Mouse (Mus musculus) hindbrain, embryonic 12.5 days (tissue): Measurements from ENCODE around the gene Rnf167. TPM values are rescaled to one million over a fixed set of nuclear protein-coding genes. Genes with fewer than 3 reads are reported as not detected.

Experiments used
- ATAC-seq: fragments of 200-750 bp; cut with Nextera tagmentation; 2 replicates; pipeline ENCODE4 v1.8.0; 2017; ENCODE audit warnings: moderate TSS enrichment; ENCODE audit not compliant: low FRiP score
- H3K27ac ChIP-seq: fragments of 300-500 bp; sonication (generic); 2 replicates; pipeline ENCODE4 v1.5.1; 2016; ENCODE audit warnings: mild to moderate bottlenecking
- H3K27me3 ChIP-seq: fragments of 300-500 bp; sonication (generic); 2 replicates; pipeline ENCODE4 v1.6.1; 2016; ENCODE audit warnings: mild to moderate bottlenecking
- H3K36me3 ChIP-seq: fragments of 300-500 bp; sonication (generic); 2 replicates; pipeline ENCODE4 v1.6.1; 2016; ENCODE audit warnings: mild to moderate bottlenecking
- H3K4me1 ChIP-seq: fragments of 300-500 bp; sonication (generic); 2 replicates; pipeline ENCODE4 v1.6.1; 2016
- H3K4me2 ChIP-seq: fragments of 300-500 bp; sonication (generic); replicated peaks from 2 replicates; pipeline ENCODE4 v1.6.1; 2016; ENCODE audit warnings: mild to moderate bottlenecking
- H3K4me3 ChIP-seq: fragments of 300-500 bp; sonication (generic); 2 replicates; pipeline ENCODE4 v1.5.1; 2016; ENCODE audit warnings: mild to moderate bottlenecking
- H3K9ac ChIP-seq: fragments of 300-500 bp; sonication (generic); 2 replicates; pipeline ENCODE4 v1.6.1; 2016; ENCODE audit warnings: mild to moderate bottlenecking, moderate library complexity
- H3K9me3 ChIP-seq: fragments of 300-500 bp; sonication (generic); replicated peaks from 2 replicates; pipeline ENCODE4 v1.6.1; 2016; ENCODE audit warnings: mild to moderate bottlenecking
- WGBS: fragments of 180-500 bp; shearing (Covaris S2); methylation state at CpG from one replicate; pipeline ENCODE4 v1.1.7; 2016; 5-methylcytosine and 5-hydroxymethylcytosine counted together
- polyA plus RNA-seq: library from polyadenylated mRNA; unstranded; fragments of >200 nt; fragmentation: Nextera tagmentation; extraction: Ambion mirVana; gene quantifications from 2 replicates; pipeline ENCODE4 v1.2.1, GENCODE M21; 2016

The Rnf167 gene
- polyA plus RNA-seq, 1 experiment from 2014 or later = 96.0 TPM

DNA sequence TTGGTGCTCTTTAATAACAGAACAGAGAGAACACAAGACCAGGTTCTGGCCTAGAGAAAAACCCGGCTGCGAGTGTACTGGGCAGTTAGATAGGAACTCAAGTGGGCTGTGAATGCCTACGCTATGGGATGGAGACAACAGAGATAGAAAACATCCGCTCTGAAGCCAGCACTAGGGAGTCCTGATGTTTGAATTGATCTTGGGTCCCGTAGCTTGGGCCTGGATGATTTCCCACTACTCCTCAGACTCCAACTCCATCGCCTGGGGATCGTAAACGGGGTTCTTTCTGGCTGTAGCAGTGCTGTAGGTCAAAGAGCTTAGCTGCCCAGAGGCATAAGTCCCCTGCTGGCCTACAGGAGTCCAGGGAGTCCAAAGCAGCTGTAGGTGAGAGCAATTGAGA lies 41.3 kb downstream of the Rnf167 start:
- Histone ChIP-seq H3K27me3 (peaks cover 3% of the 10 kb centered on the region; the same call in 1 of the 2 replicates), H3K4me1 (peaks cover 19% of the 10 kb centered on the region), H3K27ac (peak overlapping the region; percentile 83), H3K36me3 (peaks cover 19% of the 10 kb centered on the region), H3K4me3 (peak overlapping the region; percentile 91), H3K9me3 (no peaks in the 10 kb centered on the region), H3K4me2 (peak overlapping the region; percentile 79), H3K9ac (peak overlapping the region; percentile 87)
- ATAC-seq = peak; percentile 19; the same call in 1 of the 2 replicates
- 8% methylated on average over 8 of the region's 8 CpGs for WGBS

DNA sequence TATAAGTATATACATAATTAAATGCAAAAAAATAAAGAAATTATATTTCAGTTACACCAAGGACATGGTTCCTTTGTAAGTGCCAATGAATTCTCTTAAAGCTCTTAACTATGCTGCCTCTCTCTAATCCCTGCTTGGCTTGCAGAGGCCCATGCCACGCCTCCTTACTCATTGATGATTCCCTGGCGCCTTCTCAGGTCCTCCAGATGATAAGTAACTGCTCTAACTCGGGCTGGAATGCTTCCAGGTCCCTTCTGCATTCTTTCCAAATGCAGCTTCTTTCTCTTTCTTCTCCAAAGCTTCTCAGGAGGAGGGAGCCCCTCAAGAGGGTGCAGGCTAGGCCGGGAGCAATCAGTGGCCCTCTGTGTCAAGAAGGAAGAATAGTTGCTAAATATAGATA lies 42.5 kb downstream of the Rnf167 start:
- Histone ChIP-seq H3K27me3 (peaks cover 3% of the 10 kb centered on the region; the same call in 1 of the 2 replicates), H3K9me3 (no peaks in the 10 kb centered on the region), H3K27ac (no peak overlapping the region), H3K9ac (no peak overlapping the region), H3K4me1 (peaks cover 19% of the 10 kb centered on the region), H3K36me3 (0 out of 2 replicates have a peak, but pooled peaks cover 7% of the 10 kb centered on the region), H3K4me2 (no peak overlapping the region), H3K4me3 (no peak overlapping the region)
- no peak for ATAC-seq
- 59% methylated on average over 4 of the region's 4 CpGs for WGBS

DNA sequence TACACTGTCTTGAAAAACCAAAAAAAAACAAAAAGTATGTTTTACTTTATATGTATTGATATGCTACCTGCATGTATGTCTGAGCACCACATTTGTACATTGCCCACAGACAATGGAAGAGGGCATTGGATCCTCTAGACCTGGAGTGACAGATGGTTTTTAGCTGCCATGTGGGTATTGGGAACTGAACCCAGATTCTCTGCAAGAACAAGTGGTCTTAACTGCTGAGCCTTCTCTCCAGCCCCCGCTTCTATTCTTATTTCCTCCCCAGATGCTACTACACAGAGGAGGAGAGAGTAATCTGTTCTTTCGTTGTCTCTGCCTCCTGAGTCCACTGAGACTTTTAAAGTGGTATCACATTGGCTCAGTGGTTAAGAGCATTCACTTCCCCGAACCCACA lies 46.5 kb downstream of the Rnf167 start:
- no peak for ATAC-seq
- Histone ChIP-seq H3K9ac (no peak overlapping the region), H3K36me3 (no peaks in the 10 kb centered on the region), H3K4me3 (no peak overlapping the region), H3K27me3 (peaks cover 3% of the 10 kb centered on the region; the same call in 1 of the 2 replicates), H3K9me3 (no peaks in the 10 kb centered on the region), H3K4me2 (no peak overlapping the region), H3K4me1 (peaks cover 4% of the 10 kb centered on the region), H3K27ac (no peak overlapping the region)
- 68% methylated on average over 3 of the region's 3 CpGs for WGBS

- H3K27ac ChIP-seq = no peak overlapping the region
- no peaks in the 10 kb centered on the region for H3K9me3 ChIP-seq
- 71% methylated on average over 3 of the region's 3 CpGs for WGBS
- H3K9ac ChIP-seq = no peak overlapping the region
- H3K4me2 ChIP-seq = no peak overlapping the region
- no peak for ATAC-seq
- H3K27me3 ChIP-seq = no peaks in the 10 kb centered on the region
- peaks cover 21% of the 10 kb centered on the region for H3K4me1 ChIP-seq
- H3K4me3 ChIP-seq = no peak overlapping the region
- no peaks in the 10 kb centered on the region for H3K36me3 ChIP-seq
Measured at GRCm38 (mm10) chr11:70697376-70697775, 50.3 kb downstream of the Rnf167 start.

DNA sequence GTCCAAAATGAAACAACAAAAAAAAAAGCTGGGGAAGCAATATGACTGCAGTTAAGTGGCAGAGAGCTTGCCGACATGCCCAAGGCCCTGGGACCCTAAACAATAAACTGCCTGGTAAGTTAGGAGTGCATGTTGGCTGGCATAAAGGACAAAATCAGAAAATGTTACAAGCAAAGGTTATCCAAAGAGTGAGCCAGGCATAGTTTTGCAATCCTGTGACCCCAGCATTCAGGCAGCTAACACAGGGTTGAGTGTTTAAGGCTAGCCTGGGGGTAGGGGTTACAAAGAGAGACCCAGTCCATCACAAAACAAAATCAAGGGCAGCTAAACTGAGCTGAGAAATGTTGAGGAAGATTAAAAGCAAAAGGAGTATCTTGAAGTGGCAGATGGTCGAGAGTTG lies 52.0 kb downstream of the Rnf167 start:
- H3K4me3 ChIP-seq = no peak overlapping the region

DNA sequence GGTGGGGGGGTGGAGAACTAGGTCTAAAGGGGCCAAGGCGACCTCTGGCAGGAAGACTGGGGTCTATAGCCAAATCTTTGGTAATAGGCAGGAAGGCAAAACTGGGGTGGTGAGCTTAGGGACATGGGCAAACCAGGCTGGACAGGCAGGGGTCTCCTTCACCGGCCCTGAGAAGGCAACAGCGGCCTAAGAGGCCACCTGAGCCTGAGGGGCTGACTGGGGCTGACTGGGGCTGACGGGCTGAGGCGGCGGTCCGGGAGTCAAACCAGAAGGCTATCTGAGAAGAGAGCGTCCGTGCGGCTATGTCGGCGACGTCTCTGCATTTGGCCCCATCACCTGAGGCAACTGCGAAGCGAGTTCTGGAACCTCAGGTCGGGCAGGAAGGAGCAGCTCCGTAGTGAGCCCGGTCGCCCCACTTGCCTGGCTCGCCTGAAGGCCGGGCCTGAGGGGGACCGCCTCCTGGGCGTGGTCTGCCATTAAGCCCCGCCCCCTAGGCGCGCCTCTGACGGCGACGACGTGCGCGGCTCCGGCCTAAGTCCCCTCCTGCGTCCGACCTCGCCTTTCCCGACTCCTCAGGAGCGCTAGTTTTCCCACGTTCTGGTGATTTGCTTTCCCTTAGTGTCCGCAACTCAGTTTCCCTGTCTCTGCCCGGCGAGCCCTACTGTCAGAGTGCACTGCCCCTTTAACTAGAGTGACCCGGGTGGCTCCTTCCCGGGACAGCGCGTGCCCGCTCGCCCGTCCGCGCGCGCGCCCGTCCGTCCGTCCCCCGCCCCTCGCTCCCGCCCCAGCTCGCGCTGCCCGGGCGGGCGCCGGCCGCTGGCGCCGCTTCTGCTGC lies 52.9 kb downstream of the Rnf167 start, which contains the start of the genes Inca1 and Kif1c:
TSS of gene Inca1 (minus strand) at position 434 of the 835 bp plus-strand sequence.
TSS of gene Kif1c (plus strand) at position 827 of the 835 bp plus-strand sequence.
- H3K27me3 ChIP-seq = no peaks in the 10 kb centered on the region
- peak within 1 kb of the TSS; percentile 89 for H3K27ac ChIP-seq
- H3K4me3 ChIP-seq = peak within 1 kb of the TSS; percentile 91
- H3K9me3 ChIP-seq = no peaks in the 10 kb centered on the region
- H3K36me3 ChIP-seq = peaks cover 12% of the 10 kb centered on the region
- peak within 1 kb of the TSS; percentile 91 for H3K9ac ChIP-seq
- peak; percentile 96 for ATAC-seq
- peaks cover 27% of the 10 kb centered on the region for H3K4me1 ChIP-seq
- H3K4me2 ChIP-seq = peak within 1 kb of the TSS; percentile 74
- WGBS = under 1% methylated on average over 69 of the region's 69 CpGs

More for the DNA sequence above, 52.0 kb downstream of the Rnf167 start:
- WGBS = 79% methylated on average over 2 of the region's 2 CpGs
- Histone ChIP-seq H3K4me1 (peaks cover 27% of the 10 kb centered on the region), H3K27ac (no peak overlapping the region), H3K36me3 (peaks cover 3% of the 10 kb centered on the region; the same call in 1 of the 2 replicates), H3K9ac (no peak overlapping the region), H3K4me2 (no peak overlapping the region), H3K9me3 (no peaks in the 10 kb centered on the region), H3K27me3 (no peaks in the 10 kb centered on the region)
- no peak for ATAC-seq

DNA sequence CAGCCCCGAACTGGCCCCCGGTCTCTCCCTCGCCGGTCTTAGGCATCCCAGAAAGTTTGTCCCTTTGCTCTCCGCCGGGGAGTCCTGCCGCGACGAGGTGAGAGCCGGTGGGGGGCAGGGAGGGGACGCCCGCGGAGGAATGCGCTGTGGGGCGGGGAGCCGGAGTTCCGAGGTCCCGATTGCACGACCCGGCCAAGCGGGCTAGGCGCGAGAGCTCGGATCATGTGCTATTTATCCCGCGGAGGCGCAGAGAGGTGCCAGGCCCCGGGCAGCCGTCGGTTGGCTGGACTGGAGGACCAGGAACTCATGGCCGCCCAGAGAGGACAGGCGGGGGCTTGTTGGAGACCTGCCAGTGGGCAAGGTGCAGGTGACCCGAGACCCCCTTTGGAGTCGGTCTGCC lies 53.6 kb downstream of the Rnf167 start:
- Histone ChIP-seq H3K27me3 (no peaks in the 10 kb centered on the region), H3K9ac (peak overlapping the region; percentile 91), H3K27ac (peak overlapping the region; percentile 89), H3K4me3 (peak overlapping the region; percentile 91), H3K4me1 (peaks cover 27% of the 10 kb centered on the region), H3K36me3 (peaks cover 18% of the 10 kb centered on the region), H3K9me3 (no peaks in the 10 kb centered on the region), H3K4me2 (peak overlapping the region; percentile 74)
- under 1% methylated on average over 32 of the region's 34 CpGs for WGBS
- ATAC-seq = peak; percentile 55

Other genes with a start within 250 kb of the Rnf167 start
- 40.2 and 40.4 TPM in 2 replicates for gene Pelp1, start 237.2 kb upstream of the Rnf167 start, polyA plus RNA-seq
- 36.5 and 36.8 TPM in 2 replicates for gene Arrb2, start 214.6 kb upstream of the Rnf167 start, polyA plus RNA-seq
- gene Med11, start 195.3 kb upstream of the Rnf167 start, polyA plus RNA-seq = 32.7 and 36.1 TPM in 2 replicates
- 0.60 and 1.1 TPM in 2 replicates for gene Zmynd15, start 187.8 kb upstream of the Rnf167 start, polyA plus RNA-seq
- 2.0 and 2.1 TPM in 2 replicates for gene Cxcl16, start 187.3 kb upstream of the Rnf167 start, polyA plus RNA-seq
- gene Tm4sf5, start 142.0 kb upstream of the Rnf167 start, polyA plus RNA-seq = 0.36 TPM in 1 of 2 replicates, not detected in the other
- 0.34 TPM in 1 of 2 replicates, not detected in the other for gene Vmo1, start 132.6 kb upstream of the Rnf167 start, polyA plus RNA-seq
- 0.36 TPM in 1 of 2 replicates, not detected in the other for gene Gltpd2, start 128.0 kb upstream of the Rnf167 start, polyA plus RNA-seq
- gene Psmb6, start 121.9 kb upstream of the Rnf167 start, polyA plus RNA-seq = 679 and 744 TPM in 2 replicates
- gene Gm40193, start 114.3 kb upstream of the Rnf167 start, polyA plus RNA-seq = not detected in 2 replicates
- 7.2 and 7.8 TPM in 2 replicates for gene Pld2, start 107.2 kb upstream of the Rnf167 start, polyA plus RNA-seq
- 17.3 and 19.1 TPM in 2 replicates for gene Mink1, start 84.4 kb upstream of the Rnf167 start, polyA plus RNA-seq
- not detected in 2 replicates for gene 4930544D05Rik, start 31.4 kb upstream of the Rnf167 start, polyA plus RNA-seq
- gene Chrne, start 28.0 kb upstream of the Rnf167 start, polyA plus RNA-seq = not detected in 2 replicates
- 0.10 and 0.38 TPM in 2 replicates for gene Gp1ba, start 8.1 kb upstream of the Rnf167 start, polyA plus RNA-seq
- gene Slc25a11, start 244 bp downstream of the Rnf167 start, polyA plus RNA-seq = 145 and 148 TPM in 2 replicates
- 1,190 and 1,267 TPM in 2 replicates for gene Pfn1, start 7.4 kb downstream of the Rnf167 start, polyA plus RNA-seq
- gene Eno3, start 10.0 kb downstream of the Rnf167 start, polyA plus RNA-seq = 14.9 and 18.5 TPM in 2 replicates
- gene Spag7, start 22.2 kb downstream of the Rnf167 start, polyA plus RNA-seq = 143 and 144 TPM in 2 replicates
- gene Camta2, start 40.9 kb downstream of the Rnf167 start, polyA plus RNA-seq = 15.2 and 15.7 TPM in 2 replicates
- gene Inca1, start 52.9 kb downstream of the Rnf167 start, polyA plus RNA-seq = 0.99 and 1.4 TPM in 2 replicates
- 2.3 and 3.0 TPM in 2 replicates for gene Kif1c, start 53.3 kb downstream of the Rnf167 start, polyA plus RNA-seq
- 11.1 and 12.7 TPM in 2 replicates for gene Zfp3, start 117.0 kb downstream of the Rnf167 start, polyA plus RNA-seq
- gene Scimp, start 165.4 kb downstream of the Rnf167 start, polyA plus RNA-seq = not detected in 2 replicates
- 56.9 and 58.5 TPM in 2 replicates for gene Rabep1, start 197.5 kb downstream of the Rnf167 start, polyA plus RNA-seq